Mouse (Mus musculus): ENCODE measurements around the gene Eps15l1. TPM values are rescaled to one million over a fixed set of nuclear protein-coding genes. Genes with fewer than 3 reads are reported as not detected.

Eps15l1 gene
- polyA plus RNA-seq, 1 experiment from 2014 or later: 73.4 TPM

GRCm38 (mm10) chr8:72365826-72366225 is 55.4 kb downstream of the Eps15l1 start:
- Histone ChIP-seq H3K9me3 (ENCODE audit: control insufficient read depth, low read length) (no peaks in the 10 kb centered on the region), H3K27ac (ENCODE audit: low read depth, low read length) (no peak overlapping the region), H3K4me2 (replicated peaks; ENCODE audit: low read depth, low read length) (no peak overlapping the region), H3K4me3 (ENCODE audit: low read depth, low read length) (no peak overlapping the region), H3K27me3 (ENCODE audit: control insufficient read depth, insufficient read depth, low read length) (no peaks in the 10 kb centered on the region), H3K9ac (ENCODE audit: low read depth, low read length) (no peak overlapping the region), H3K36me3 (ENCODE audit: control insufficient read depth, insufficient read depth, low read length) (peaks cover 20% of the 10 kb centered on the region; the same call in 1 of the 2 replicates), H3K4me1 (replicated peaks; ENCODE audit: control insufficient read depth, insufficient read depth, low read length) (no peaks in the 10 kb centered on the region)
- DNase-seq (ENCODE audit: low spot score) (peak; percentile 75), ATAC-seq (ENCODE audit: low FRiP score) (peak; percentile 53)
- WGBS: 41% methylated on average over 3 of the region's 3 CpGs

- ATAC-seq (ENCODE audit: low FRiP score) (no peak), DNase-seq (ENCODE audit: low spot score) (no peak)
- Histone ChIP-seq H3K4me3 (ENCODE audit: low read depth, low read length) (no peak overlapping the region), H3K27me3 (ENCODE audit: control insufficient read depth, insufficient read depth, low read length) (no peaks in the 10 kb centered on the region), H3K4me1 (replicated peaks; ENCODE audit: control insufficient read depth, insufficient read depth, low read length) (no peaks in the 10 kb centered on the region), H3K9ac (ENCODE audit: low read depth, low read length) (no peak overlapping the region), H3K27ac (ENCODE audit: low read depth, low read length) (no peak overlapping the region), H3K36me3 (ENCODE audit: control insufficient read depth, insufficient read depth, low read length) (peaks cover 16% of the 10 kb centered on the region; the same call in 1 of the 2 replicates), H3K4me2 (replicated peaks; ENCODE audit: low read depth, low read length) (no peak overlapping the region), H3K9me3 (ENCODE audit: control insufficient read depth, low read length) (no peaks in the 10 kb centered on the region)
- 89% methylated on average over 2 of the region's 2 CpGs for WGBS
Observed at GRCm38 (mm10) chr8:72365016-72365415, 56.2 kb downstream of the Eps15l1 start.

GRCm38 (mm10) chr8:72363457-72363856 is 57.8 kb downstream of the Eps15l1 start:
- Histone ChIP-seq H3K27ac (ENCODE audit: low read depth, low read length) (no peak overlapping the region), H3K4me2 (replicated peaks; ENCODE audit: low read depth, low read length) (no peak overlapping the region), H3K9ac (ENCODE audit: low read depth, low read length) (no peak overlapping the region), H3K4me1 (replicated peaks; ENCODE audit: control insufficient read depth, insufficient read depth, low read length) (no peaks in the 10 kb centered on the region), H3K36me3 (ENCODE audit: control insufficient read depth, insufficient read depth, low read length) (peaks cover 13% of the 10 kb centered on the region; the same call in 1 of the 2 replicates), H3K27me3 (ENCODE audit: control insufficient read depth, insufficient read depth, low read length) (no peaks in the 10 kb centered on the region), H3K4me3 (ENCODE audit: low read depth, low read length) (no peak overlapping the region), H3K9me3 (ENCODE audit: control insufficient read depth, low read length) (no peaks in the 10 kb centered on the region)
- ATAC-seq (ENCODE audit: low FRiP score): no peak
- WGBS: 91% methylated on average over 7 of the region's 7 CpGs
- DNase-seq (ENCODE audit: low spot score): no peak

- 95% methylated on average over 4 of the region's 4 CpGs for WGBS
- Histone ChIP-seq H3K27ac (ENCODE audit: low read depth, low read length) (no peak overlapping the region), H3K4me3 (ENCODE audit: low read depth, low read length) (no peak overlapping the region), H3K9me3 (ENCODE audit: control insufficient read depth, low read length) (no peaks in the 10 kb centered on the region), H3K4me1 (replicated peaks; ENCODE audit: control insufficient read depth, insufficient read depth, low read length) (no peaks in the 10 kb centered on the region), H3K4me2 (replicated peaks; ENCODE audit: low read depth, low read length) (no peak overlapping the region), H3K27me3 (ENCODE audit: control insufficient read depth, insufficient read depth, low read length) (no peaks in the 10 kb centered on the region), H3K36me3 (ENCODE audit: control insufficient read depth, insufficient read depth, low read length) (peaks cover 15% of the 10 kb centered on the region), H3K9ac (ENCODE audit: low read depth, low read length) (no peak overlapping the region)
- no peak for ATAC-seq (ENCODE audit: low FRiP score)
- no peak for DNase-seq (ENCODE audit: low spot score)
Observed at GRCm38 (mm10) chr8:72362754-72363153, 58.5 kb downstream of the Eps15l1 start.

GRCm38 (mm10) chr8:72360162-72360561 is 61.1 kb downstream of the Eps15l1 start:
- no peak overlapping the region for H3K27ac ChIP-seq (ENCODE audit: low read depth, low read length)
- H3K4me3 ChIP-seq (ENCODE audit: low read depth, low read length): no peak overlapping the region
- H3K4me2 ChIP-seq (replicated peaks; ENCODE audit: low read depth, low read length): no peak overlapping the region
- no peak for DNase-seq (ENCODE audit: low spot score)
- no peaks in the 10 kb centered on the region for H3K9me3 ChIP-seq (ENCODE audit: control insufficient read depth, low read length)
- no peaks in the 10 kb centered on the region for H3K27me3 ChIP-seq (ENCODE audit: control insufficient read depth, insufficient read depth, low read length)
- ATAC-seq (ENCODE audit: low FRiP score): no peak
- no peak overlapping the region for H3K9ac ChIP-seq (ENCODE audit: low read depth, low read length)
- H3K36me3 ChIP-seq (ENCODE audit: control insufficient read depth, insufficient read depth, low read length): peaks cover 16% of the 10 kb centered on the region; the same call in 1 of the 2 replicates
- no peaks in the 10 kb centered on the region for H3K4me1 ChIP-seq (replicated peaks; ENCODE audit: control insufficient read depth, insufficient read depth, low read length)

- Histone ChIP-seq H3K4me3 (ENCODE audit: low read depth, low read length) (no peak overlapping the region), H3K36me3 (ENCODE audit: control insufficient read depth, insufficient read depth, low read length) (peaks cover 11% of the 10 kb centered on the region; the same call in 1 of the 2 replicates), H3K27ac (ENCODE audit: low read depth, low read length) (no peak overlapping the region), H3K9me3 (ENCODE audit: control insufficient read depth, low read length) (no peaks in the 10 kb centered on the region), H3K4me1 (replicated peaks; ENCODE audit: control insufficient read depth, insufficient read depth, low read length) (no peaks in the 10 kb centered on the region), H3K9ac (ENCODE audit: low read depth, low read length) (no peak overlapping the region), H3K4me2 (replicated peaks; ENCODE audit: low read depth, low read length) (no peak overlapping the region), H3K27me3 (ENCODE audit: control insufficient read depth, insufficient read depth, low read length) (no peaks in the 10 kb centered on the region)
- ATAC-seq (ENCODE audit: low FRiP score) (no peak), DNase-seq (ENCODE audit: low spot score) (no peak)
- 98% methylated on average over 3 of the region's 3 CpGs for WGBS
Observed at GRCm38 (mm10) chr8:72356593-72356992, 64.7 kb downstream of the Eps15l1 start.

- H3K9me3 ChIP-seq (ENCODE audit: control insufficient read depth, low read length): no peaks in the 10 kb centered on the region
- 82% methylated on average over 11 of the region's 11 CpGs for WGBS
- no peaks in the 10 kb centered on the region for H3K27me3 ChIP-seq (ENCODE audit: control insufficient read depth, insufficient read depth, low read length)
- no peak for DNase-seq (ENCODE audit: low spot score)
- no peaks in the 10 kb centered on the region for H3K4me1 ChIP-seq (replicated peaks; ENCODE audit: control insufficient read depth, insufficient read depth, low read length)
- ATAC-seq (ENCODE audit: low FRiP score): no peak
- peaks cover 9% of the 10 kb centered on the region; the same call in 1 of the 2 replicates for H3K36me3 ChIP-seq (ENCODE audit: control insufficient read depth, insufficient read depth, low read length)
- H3K9ac ChIP-seq (ENCODE audit: low read depth, low read length): no peak overlapping the region
- H3K4me2 ChIP-seq (replicated peaks; ENCODE audit: low read depth, low read length): no peak overlapping the region
- H3K4me3 ChIP-seq (ENCODE audit: low read depth, low read length): no peak overlapping the region
- H3K27ac ChIP-seq (ENCODE audit: low read depth, low read length): no peak overlapping the region
Observed at GRCm38 (mm10) chr8:72354272-72354671, 67.0 kb downstream of the Eps15l1 start.

GRCm38 (mm10) chr8:72353700-72354045 is 67.6 kb downstream of the Eps15l1 start:
- WGBS: 91% methylated on average over 7 of the region's 7 CpGs
- Histone ChIP-seq H3K9ac (ENCODE audit: low read depth, low read length) (no peak overlapping the region), H3K4me1 (replicated peaks; ENCODE audit: control insufficient read depth, insufficient read depth, low read length) (no peaks in the 10 kb centered on the region), H3K4me3 (ENCODE audit: low read depth, low read length) (no peak overlapping the region), H3K4me2 (replicated peaks; ENCODE audit: low read depth, low read length) (no peak overlapping the region), H3K9me3 (ENCODE audit: control insufficient read depth, low read length) (no peaks in the 10 kb centered on the region), H3K27me3 (ENCODE audit: control insufficient read depth, insufficient read depth, low read length) (no peaks in the 10 kb centered on the region), H3K27ac (ENCODE audit: low read depth, low read length) (no peak overlapping the region), H3K36me3 (ENCODE audit: control insufficient read depth, insufficient read depth, low read length) (peaks cover 9% of the 10 kb centered on the region; the same call in 1 of the 2 replicates)
- ATAC-seq (ENCODE audit: low FRiP score) (no peak), DNase-seq (ENCODE audit: low spot score) (no peak)

GRCm38 (mm10) chr8:72352951-72353699 is 68.1 kb downstream of the Eps15l1 start:
- Histone ChIP-seq H3K9me3 (ENCODE audit: control insufficient read depth, low read length) (no peaks in the 10 kb centered on the region), H3K36me3 (ENCODE audit: control insufficient read depth, insufficient read depth, low read length) (peaks cover 8% of the 10 kb centered on the region; the same call in 1 of the 2 replicates), H3K9ac (ENCODE audit: low read depth, low read length) (no peak overlapping the region), H3K4me3 (ENCODE audit: low read depth, low read length) (no peak overlapping the region), H3K27ac (ENCODE audit: low read depth, low read length) (no peak overlapping the region), H3K27me3 (ENCODE audit: control insufficient read depth, insufficient read depth, low read length) (no peaks in the 10 kb centered on the region), H3K4me1 (replicated peaks; ENCODE audit: control insufficient read depth, insufficient read depth, low read length) (no peaks in the 10 kb centered on the region), H3K4me2 (replicated peaks; ENCODE audit: low read depth, low read length) (no peak overlapping the region)
- no peak for DNase-seq (ENCODE audit: low spot score)
- no peak for ATAC-seq (ENCODE audit: low FRiP score)
- WGBS: 84% methylated on average over 8 of the region's 8 CpGs

Data from hindbrain, embryonic 11.5 days (tissue).